Mouse (Mus musculus) T-helper 17 cell (primary cell): ENCODE results near the gene St5.

Experiments
- in situ Hi-C, 2 experiments: fragments of 300-600 bp; cut with MboI, MseI; formaldehyde crosslinking; loops; 1 replicate in 1 of 2; 2 replicates in 1 of 2; pipeline ENCODE4 v1.15.1; 2025; ENCODE audit warnings: high pct_unique_total_duplicates in 2 of 2

The St5 gene

GRCm38 (mm10) chr7:109702721-109703120 lies 684 bp downstream of the St5 start:
- in situ Hi-C loops, result loop anchor here in 1 of 2 experiments (5.0 kb wide), 1 partner anchor 175 kb away; no protein-coding TSS in a partner anchor

GRCm38 (mm10) chr7:109700213-109700612 lies 3.2 kb downstream of the St5 start:
- in situ Hi-C loops, result loop anchor here in 1 of 2 experiments (5.0 kb wide), 1 partner anchor 173 kb away; no protein-coding TSS in a partner anchor

- in situ Hi-C loops, result no loop called here
Measured at GRCm38 (mm10) chr7:109695339-109695726, 8.1 kb downstream of the St5 start.

DNA sequence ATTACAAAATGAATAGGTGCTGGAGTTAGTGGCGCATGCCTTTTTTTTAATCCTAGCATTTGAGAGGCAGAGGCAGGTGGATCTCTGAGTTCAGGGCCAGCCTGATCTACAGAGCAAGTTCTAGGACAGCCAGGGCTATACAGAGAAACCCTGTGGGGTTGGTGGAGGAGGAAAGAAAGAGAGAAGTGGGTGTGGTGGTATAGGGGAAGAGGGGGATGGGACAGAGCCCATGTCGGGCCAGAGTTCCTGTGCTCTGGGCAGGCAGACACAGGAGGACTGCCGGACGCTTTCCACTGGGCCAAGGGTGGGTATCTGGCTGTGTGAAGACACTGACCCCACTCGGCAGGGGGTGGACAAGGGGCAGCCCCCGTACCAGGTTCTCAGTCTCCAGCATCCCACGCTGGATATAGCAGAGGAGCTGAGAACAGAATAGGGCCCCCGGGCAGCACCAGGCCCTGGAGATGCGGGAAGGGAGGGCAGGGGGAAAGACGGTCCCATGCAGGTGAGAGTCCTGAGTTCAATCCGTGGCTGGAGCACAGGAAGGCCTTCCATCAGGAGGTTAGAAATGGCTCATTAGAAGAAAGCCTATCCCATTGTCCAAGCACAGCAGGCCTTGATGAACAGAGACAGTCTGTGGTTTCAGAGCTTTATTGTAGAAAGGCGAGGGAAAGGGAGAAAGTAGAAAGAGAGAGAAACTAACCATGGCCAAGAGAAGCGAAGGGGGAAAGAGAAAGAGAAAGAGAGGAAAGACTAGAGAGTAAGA lies 8.6 kb downstream of the St5 start:
- in situ Hi-C loops, result no loop called here

DNA sequence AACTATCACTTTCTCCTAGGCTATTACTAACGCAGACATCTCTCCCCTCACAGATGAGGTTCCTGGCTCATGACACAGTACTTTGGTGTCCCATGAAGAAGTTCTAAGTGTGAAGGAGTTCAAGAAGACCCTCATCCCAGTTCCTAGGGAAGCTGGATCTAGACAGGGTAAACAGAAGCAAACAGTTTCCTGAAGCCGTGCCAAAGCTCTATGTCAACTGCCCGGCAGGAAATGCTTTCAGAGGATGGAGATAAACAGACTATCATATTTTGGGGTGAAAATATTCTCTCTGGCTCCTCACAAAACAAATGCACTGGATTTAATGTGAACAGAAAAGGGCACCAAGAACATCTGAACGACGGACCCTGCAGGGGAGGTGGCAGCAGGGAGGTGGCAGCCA lies 12.4 kb downstream of the St5 start:
- in situ Hi-C loops, result no loop called here

DNA sequence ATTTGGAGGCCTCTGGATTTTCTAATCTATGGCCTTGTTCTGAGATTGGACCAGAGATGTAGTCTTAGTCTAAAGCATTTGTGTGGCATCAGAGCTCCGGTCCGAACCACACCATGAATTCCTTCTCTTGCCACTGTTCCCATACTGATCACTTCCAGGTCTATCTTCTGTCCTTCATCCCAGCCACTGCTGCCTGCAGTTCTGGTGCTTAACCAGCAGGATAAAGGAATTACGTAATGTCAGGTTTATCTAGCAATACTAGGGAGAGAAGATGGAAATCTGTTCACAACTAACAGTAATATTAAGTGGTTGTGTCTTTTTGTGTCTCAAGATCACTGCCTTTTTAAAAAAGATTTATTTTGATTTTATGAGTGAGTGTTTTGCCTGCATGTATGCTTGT lies 13.3 kb downstream of the St5 start:
- in situ Hi-C loops, result no loop called here

DNA sequence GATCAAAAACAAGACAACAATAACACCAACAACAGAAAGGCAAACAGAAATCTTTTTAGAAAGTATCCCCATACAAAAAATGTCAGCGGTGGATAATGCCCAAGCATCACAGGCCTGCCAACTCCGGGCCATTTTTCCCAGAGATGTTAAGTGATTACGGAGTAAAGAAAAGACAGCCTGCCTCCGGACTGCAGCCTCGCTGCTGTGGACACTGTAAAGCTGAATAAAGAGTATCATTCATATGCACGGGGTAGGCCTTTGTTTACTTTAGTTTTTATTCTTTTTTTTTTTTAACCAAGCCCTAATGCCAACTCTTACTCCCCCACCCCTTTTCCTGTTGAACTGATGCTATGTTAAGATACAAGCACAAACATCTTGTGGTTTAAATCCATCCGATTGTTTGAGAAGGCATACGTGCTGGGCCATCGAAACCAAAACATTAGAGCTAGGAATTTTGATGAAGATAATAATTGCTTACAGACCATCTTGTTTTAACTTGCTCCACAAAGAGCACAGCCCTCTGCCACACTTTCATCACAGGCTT lies 16.7 kb downstream of the St5 start:
- in situ Hi-C loops, result no loop called here

DNA sequence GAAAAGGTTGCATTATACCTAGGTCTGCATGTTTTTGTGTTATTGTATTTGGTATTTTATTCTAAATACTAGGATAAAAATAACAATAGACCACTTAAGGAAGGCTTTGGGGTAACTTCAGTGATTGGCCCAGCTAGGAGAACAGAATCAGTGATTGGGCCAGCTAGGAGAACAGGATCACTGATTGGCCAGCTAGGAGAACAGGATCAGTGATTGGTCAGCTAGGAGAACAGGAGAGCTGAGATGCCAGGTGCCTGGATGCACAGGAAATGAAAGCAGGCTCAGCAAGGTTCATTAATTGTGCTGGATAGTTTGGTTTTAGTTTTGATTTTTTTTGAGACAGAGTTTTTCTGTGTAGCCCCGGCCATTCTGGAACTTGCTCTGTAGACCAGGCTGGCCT lies 22.5 kb downstream of the St5 start:
- in situ Hi-C loops, result no loop called here

- in situ Hi-C loops, result no loop called here
Measured at GRCm38 (mm10) chr7:109680284-109680683, 23.1 kb downstream of the St5 start.

DNA sequence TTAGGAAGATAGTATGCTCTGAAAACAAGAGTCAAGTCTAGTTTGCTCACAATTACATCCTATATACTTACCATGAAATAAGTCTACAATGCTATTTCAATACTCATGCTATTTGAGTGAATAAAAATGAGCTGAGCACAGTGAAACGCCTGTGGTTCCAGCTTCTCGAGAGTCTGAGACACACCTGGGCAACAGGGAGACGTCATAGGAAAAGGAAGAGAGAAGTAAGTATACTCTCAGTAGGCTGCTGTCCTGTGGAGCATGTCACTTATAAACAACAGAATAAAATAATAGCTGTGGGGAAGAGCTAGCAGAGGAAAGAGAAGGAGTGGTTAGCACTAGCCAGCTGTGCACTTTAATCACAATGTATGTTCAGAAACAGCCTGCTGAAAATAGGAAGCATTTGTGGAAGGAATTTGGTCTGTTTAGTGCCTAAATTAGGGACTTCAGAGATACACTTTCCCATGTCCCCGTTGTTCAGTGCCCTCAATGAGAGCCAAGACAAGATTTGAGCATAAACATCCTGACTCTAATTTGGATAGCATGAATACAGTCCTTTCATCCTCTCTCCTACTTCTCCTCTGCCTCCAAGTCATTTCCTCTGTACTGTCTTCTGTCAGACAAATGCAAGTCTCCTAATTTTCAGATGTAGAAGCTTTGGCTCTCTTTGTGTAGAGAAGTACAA lies 28.3 kb downstream of the St5 start:
- in situ Hi-C loops, result no loop called here

- in situ Hi-C loops, result no loop called here
Measured at GRCm38 (mm10) chr7:109671581-109672471, 31.6 kb downstream of the St5 start.

- in situ Hi-C loops, result no loop called here
Measured at GRCm38 (mm10) chr7:109669426-109670170, 33.8 kb downstream of the St5 start.

GRCm38 (mm10) chr7:109666664-109667063 lies 36.7 kb downstream of the St5 start:
- in situ Hi-C loops, result no loop called here

- in situ Hi-C loops, result no loop called here
Measured at GRCm38 (mm10) chr7:109662626-109663025, 40.8 kb downstream of the St5 start.

DNA sequence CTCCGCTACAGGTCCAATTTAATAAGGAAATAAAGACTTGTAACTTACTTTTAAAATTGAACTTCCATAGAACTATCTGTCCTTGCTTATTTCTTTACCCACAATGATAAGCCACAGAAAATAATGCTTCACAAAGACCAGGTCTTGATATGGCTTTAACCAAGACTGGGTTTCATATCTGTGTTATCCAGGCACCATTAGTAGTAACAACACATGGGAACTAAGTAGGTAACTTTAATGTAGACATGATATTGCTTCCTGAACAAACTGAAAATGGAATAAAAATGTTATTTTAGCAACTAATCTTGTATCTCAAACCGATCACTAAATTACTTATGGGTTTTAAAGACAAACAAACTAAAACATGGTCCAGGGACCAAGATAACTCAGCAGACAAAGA lies 44.1 kb downstream of the St5 start:
- in situ Hi-C loops, result no loop called here

- in situ Hi-C loops, result no loop called here
Measured at GRCm38 (mm10) chr7:109657884-109658283, 45.5 kb downstream of the St5 start.

GRCm38 (mm10) chr7:109654871-109655270 lies 48.5 kb downstream of the St5 start:
- in situ Hi-C loops, result no loop called here

DNA sequence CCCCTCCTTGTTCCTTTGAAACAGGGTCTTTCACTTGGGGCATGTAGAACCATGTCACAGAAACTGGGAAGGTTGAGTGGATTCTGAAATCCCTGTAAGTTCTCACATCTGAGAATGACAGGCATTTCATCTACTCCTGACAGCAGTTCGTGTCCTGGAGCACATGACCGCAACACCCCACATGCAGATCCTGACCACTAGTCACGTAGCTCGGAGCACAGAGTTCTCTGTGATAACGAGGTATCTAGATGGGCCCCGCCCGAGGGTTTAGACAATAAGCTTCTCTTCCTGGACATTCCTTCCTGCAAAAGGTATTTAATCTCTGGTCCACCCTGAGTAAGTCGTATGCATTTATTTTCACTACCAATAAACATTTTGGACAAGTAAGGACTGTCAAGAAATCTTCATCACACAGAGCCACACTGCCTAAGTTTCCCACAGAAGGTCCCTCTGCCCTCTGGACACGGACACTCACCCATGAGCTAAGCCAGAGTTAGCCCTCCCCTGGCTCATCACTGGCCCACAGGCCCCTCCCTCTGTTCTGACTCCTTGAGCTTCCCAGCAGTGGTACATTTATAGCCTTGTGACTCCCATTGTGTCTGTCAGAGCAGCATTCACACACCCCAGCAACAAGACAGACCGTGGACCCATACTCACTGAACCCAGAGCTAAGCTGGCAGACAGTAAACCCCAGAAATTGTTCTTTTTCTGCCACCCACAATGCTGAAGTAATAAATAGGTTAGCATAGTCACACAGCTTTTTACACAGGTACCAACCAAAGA lies 54.4 kb downstream of the St5 start:
- in situ Hi-C loops, result no loop called here

DNA sequence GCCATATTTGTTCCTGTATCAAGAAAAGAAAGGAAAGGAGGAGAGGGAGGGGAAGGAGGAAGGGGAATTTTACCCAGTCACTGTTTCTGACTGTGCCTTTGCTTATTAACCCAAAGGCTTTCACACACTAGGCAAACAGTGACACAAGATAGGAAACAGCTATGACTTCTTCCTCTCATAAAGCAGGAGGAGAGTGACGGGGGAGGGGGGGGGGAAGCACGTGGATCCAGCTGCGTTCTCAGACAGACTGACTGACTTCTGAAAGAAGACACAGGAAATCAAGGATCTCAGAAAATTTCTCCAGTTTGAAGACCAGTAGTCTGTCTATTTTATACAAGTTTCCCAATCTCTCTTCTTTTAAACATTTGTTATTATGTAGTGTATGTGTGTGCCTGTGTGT lies 56.8 kb downstream of the St5 start:
- in situ Hi-C loops, result no loop called here

- in situ Hi-C loops, result no loop called here
Measured at GRCm38 (mm10) chr7:109643305-109643994, 60.0 kb downstream of the St5 start.
